8 mouse cellular contexts compared by ENCODE assay signal in genomic region chrX:48694864-48695371, GRCm38 (mm10). TPM values are rescaled to one million over a fixed set of nuclear protein-coding genes. Genes with fewer than 3 reads are reported as not detected.
DNase-seq lines count a peak whose midpoint lies in the region; ATAC-seq and TF ChIP-seq lines count a peak whose summit lies in the region.

Gene Rbmx2, plus strand, starts transcription at chrX:48695004.

- DNase-seq in 416B (ENCODE audit: low read depth) = peak; percentile 92
- DNase-seq in heart, adult 8-10 months (ENCODE audit: low spot score) = peak; percentile 81
- DNase-seq in kidney, adult 9 months = peak; percentile 93
- peak; percentile 93 for DNase-seq in limb, embryonic 14.5 days (ENCODE audit: low spot score)
- peak; percentile 96 for DNase-seq in midbrain, postnatal 0 days (ENCODE audit: low spot score)
- DNase-seq in spleen, postnatal 14 days (ENCODE audit: low spot score in 2 of 2) = peak; percentile 73 to 80

- 0 out of 2 replicates have a peak, but pooled peaks have one; percentile 32 for TF ChIP-seq POLR2A in bone marrow, adult 2 months (IDR thresholded peaks at IDR 0.05; ENCODE audit: borderline replicate concordance, control insufficient read depth, low read depth, low read length)
- TF ChIP-seq POLR2A in limb, embryonic 14.5 days (IDR thresholded peaks at IDR 0.05; ENCODE audit: borderline replicate concordance, extremely low read depth, insufficient read depth, insufficient read length) = 0 out of 2 replicates have a peak, but pooled peaks have one; percentile 25

- H3K9ac ChIP-seq in embryonic facial prominence, embryonic 15.5 days = peak within 1 kb of the TSS; percentile 34
- peak within 1 kb of the TSS; percentile 63 for H3K9ac ChIP-seq in limb, embryonic 14.5 days (ENCODE audit: low read depth, low read length, severe bottlenecking)
- H3K9ac ChIP-seq in midbrain, postnatal 0 days (replicated peaks; ENCODE audit: low read length, poor library complexity, severe bottlenecking) = no peak within 1 kb of the TSS; the same call in 1 of the 2 replicates

- no peaks in the 10 kb centered on the region for H3K27me3 ChIP-seq in embryonic facial prominence, embryonic 15.5 days
- H3K27me3 ChIP-seq in limb, embryonic 14.5 days (ENCODE audit: control insufficient read depth, insufficient read depth, low read length) = no peaks in the 10 kb centered on the region
- H3K27me3 ChIP-seq in midbrain, postnatal 0 days (ENCODE audit: insufficient read depth, low read length) = no peaks in the 10 kb centered on the region

- no peaks in the 10 kb centered on the region for H3K36me3 ChIP-seq in embryonic facial prominence, embryonic 15.5 days
- no peaks in the 10 kb centered on the region; the same call in 1 of the 2 replicates for H3K36me3 ChIP-seq in limb, embryonic 14.5 days (ENCODE audit: control insufficient read depth, insufficient read depth, low read length)
- no peaks in the 10 kb centered on the region for H3K36me3 ChIP-seq in midbrain, postnatal 0 days (ENCODE audit: insufficient read depth, low read length)

- WGBS in bone marrow, adult 2 months = 6% methylated on average over 41 of the region's 42 CpGs
- WGBS in embryonic facial prominence, embryonic 15.5 days = 15% methylated on average over 42 of the region's 42 CpGs
- WGBS in limb, embryonic 14.5 days = 21% methylated on average over 34 of the region's 42 CpGs
- WGBS in midbrain, postnatal 0 days = 12% methylated on average over 35 of the region's 42 CpGs

- peak within 1 kb of the TSS; percentile 93 for H3K4me3 ChIP-seq in bone marrow, adult 2 months (replicated peaks; ENCODE audit: control insufficient read depth, low read depth, low read length)
- peak within 1 kb of the TSS; percentile 60 for H3K4me3 ChIP-seq in embryonic facial prominence, embryonic 15.5 days (replicated peaks)
- peak within 1 kb of the TSS; percentile 56 for H3K4me3 ChIP-seq in limb, embryonic 14.5 days (replicated peaks; ENCODE audit: low read length)
- H3K4me3 ChIP-seq in midbrain, postnatal 0 days (ENCODE audit: low read depth, low read length) = peak within 1 kb of the TSS; percentile 53

- peak within 1 kb of the TSS; percentile 53 for H3K4me2 ChIP-seq in embryonic facial prominence, embryonic 15.5 days (replicated peaks)
- peak within 1 kb of the TSS; percentile 49 for H3K4me2 ChIP-seq in limb, embryonic 14.5 days (replicated peaks; ENCODE audit: low read depth, low read length, severe bottlenecking)
- H3K4me2 ChIP-seq in midbrain, postnatal 0 days (ENCODE audit: low read depth, low read length, poor library complexity, severe bottlenecking) = peak within 1 kb of the TSS; percentile 57

- peak within 1 kb of the TSS; percentile 85 for H3K27ac ChIP-seq in bone marrow, adult 2 months (ENCODE audit: control insufficient read depth, insufficient read depth, low read depth, low read length, poor library complexity)
- H3K27ac ChIP-seq in embryonic facial prominence, embryonic 15.5 days (replicated peaks) = 0 out of 2 replicates have a peak within 1 kb of the TSS, but pooled peaks have one; percentile 4
- H3K27ac ChIP-seq in limb, embryonic 14.5 days (replicated peaks; ENCODE audit: low read depth, low read length) = no peak within 1 kb of the TSS
- H3K27ac ChIP-seq in midbrain, postnatal 0 days (ENCODE audit: low read depth, low read length) = no peak within 1 kb of the TSS

- peak; percentile 94 for ATAC-seq in embryonic facial prominence, embryonic 15.5 days (ENCODE audit: insufficient number of reproducible peaks, low FRiP score, low TSS enrichment, low read depth)
- ATAC-seq in limb, embryonic 14.5 days (ENCODE audit: low FRiP score, low read depth) = peak; percentile 98
- peak; percentile 98 for ATAC-seq in midbrain, postnatal 0 days (ENCODE audit: low FRiP score)

- H3K9me3 ChIP-seq in embryonic facial prominence, embryonic 15.5 days (replicated peaks) = no peaks in the 10 kb centered on the region
- no peaks in the 10 kb centered on the region for H3K9me3 ChIP-seq in limb, embryonic 14.5 days (ENCODE audit: control insufficient read depth, low read length)
- no peaks in the 10 kb centered on the region for H3K9me3 ChIP-seq in midbrain, postnatal 0 days (ENCODE audit: low read length)

- peaks cover 1% of the 10 kb centered on the region; the same call in 1 of the 2 replicates for H3K4me1 ChIP-seq in bone marrow, adult 2 months (ENCODE audit: control insufficient read depth, insufficient read depth, low read length)
- H3K4me1 ChIP-seq in embryonic facial prominence, embryonic 15.5 days = no peaks in the 10 kb centered on the region
- H3K4me1 ChIP-seq in limb, embryonic 14.5 days (ENCODE audit: control insufficient read depth, insufficient read depth, low read length) = 0 out of 2 replicates have a peak, but pooled peaks cover 2% of the 10 kb centered on the region
- no peaks in the 10 kb centered on the region for H3K4me1 ChIP-seq in midbrain, postnatal 0 days (ENCODE audit: insufficient read depth, low read length)

- TF ChIP-seq CTCF in bone marrow, adult 2 months (IDR thresholded peaks at IDR 0.05; ENCODE audit: control insufficient read depth, insufficient read depth, low read length) = no peak
- no peak for TF ChIP-seq CTCF in midbrain, postnatal 0 days (IDR thresholded peaks at IDR 0.05)

RNA-seq across cellular contexts. Expression of gene Rbmx2, which starts in this region (rescaled TPM):
- polyA plus RNA-seq in bone marrow, adult 2 months (2011; ENCODE audit: insufficient read depth, insufficient read length, low replicate concordance, missing spikeins) = 8.5 and 9.2 TPM in 2 replicates
- polyA plus RNA-seq in embryonic facial prominence, embryonic 15.5 days (2015; fragmentation: Nextera tagmentation; extraction: Ambion mirVana) = 19.8 and 21.7 TPM in 2 replicates
- total RNA-seq in heart, adult 8-10 months (2022) = 1 to 10 TPM; 1.7 to 2.4 (median 1.9) TPM
- 9.2 and 13.6 TPM in 2 replicates for polyA plus RNA-seq in limb, embryonic 14.5 days (2012; rRNA removed)
- polyA plus RNA-seq in limb, embryonic 14.5 days (2014; fragmentation: Nextera tagmentation; extraction: Ambion mirVana) = 22.0 and 25.7 TPM in 2 replicates
- 5.5 and 7.3 TPM in 2 replicates for total RNA-seq in midbrain, postnatal 0 days (2014; rRNA removed)
- 28.7 and 29.0 TPM in 2 replicates for polyA plus RNA-seq in midbrain, postnatal 0 days (2015; fragmentation: Nextera tagmentation; extraction: Ambion mirVana)

Comparison
In these comparisons a context has a peak if more than half of its experiments do, and no peak if none do; other contexts are left out.
1. H3K27ac ChIP-seq: peak in bone marrow, adult 2 months (single experiment) and embryonic facial prominence, embryonic 15.5 days (single experiment); none in limb, embryonic 14.5 days (single experiment) and midbrain, postnatal 0 days (single experiment).
2. Peak in every context shown above with its lines, with median percentiles within 50 percentile points of each other: DNase-seq, H3K4me3 ChIP-seq, ATAC-seq and H3K4me2 ChIP-seq.